Mouse (Mus musculus) embryonic fibroblast, embryonic 13.5 days (primary cell): ENCODE measurements at regions not wholly inside any gene's neighbourhood (a gene's known extent, or its start where the extent isn't known, plus 50 kb on each side); places are given as distances from the start of the nearest gene placed in this dataset.

Experiments
- H3K27ac ChIP-seq: 2 replicates; pipeline ENCODE4 v1.5.1; 2012; ENCODE audit warnings: low read length, control low read depth, inconsistent platforms; ENCODE audit not compliant: insufficient read depth
- H3K4me1 ChIP-seq: 2 replicates; pipeline ENCODE4 v1.6.1; 2011; ENCODE audit warnings: low read length; ENCODE audit not compliant: control insufficient read depth, insufficient read depth
- H3K4me3 ChIP-seq: 2 replicates; pipeline ENCODE4 v1.5.1; 2011; ENCODE audit warnings: mild to moderate bottlenecking, control low read depth, low read length; ENCODE audit not compliant: insufficient read depth
- CTCF ChIP-seq: IDR thresholded peaks from 2 replicates; pipeline ENCODE4 v1.5.1; 2011; ENCODE audit warnings: mild to moderate bottlenecking, control low read depth, low read length, moderate library complexity, borderline replicate concordance; ENCODE audit not compliant: insufficient read depth
- POLR2A ChIP-seq: IDR thresholded peaks from 2 replicates; pipeline ENCODE4 v1.6.1; 2011; ENCODE audit warnings: low read depth, mild to moderate bottlenecking, control low read depth, low read length, moderate library complexity

DNA sequence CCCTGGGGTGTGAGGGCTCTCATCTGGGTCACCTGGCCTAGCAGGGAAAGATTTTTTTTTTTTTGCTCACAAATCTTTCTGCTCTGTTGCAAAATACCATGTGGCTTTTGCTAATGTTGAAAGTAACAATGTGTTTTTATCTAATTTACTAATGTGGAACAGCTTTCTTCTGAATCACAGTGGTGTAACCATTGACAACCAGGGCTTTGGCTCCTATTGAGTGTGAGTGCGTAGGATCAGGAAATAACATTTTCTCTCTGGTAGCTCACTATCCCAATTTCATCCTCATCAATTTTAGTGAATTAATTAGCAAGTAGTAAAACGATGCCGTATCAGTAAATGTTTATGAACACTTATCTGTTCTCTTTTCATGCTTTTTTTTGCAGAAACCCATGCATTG, 163.9 kb upstream of the Pter start:
- H3K4me3 ChIP-seq, result no peak overlapping the region

DNA sequence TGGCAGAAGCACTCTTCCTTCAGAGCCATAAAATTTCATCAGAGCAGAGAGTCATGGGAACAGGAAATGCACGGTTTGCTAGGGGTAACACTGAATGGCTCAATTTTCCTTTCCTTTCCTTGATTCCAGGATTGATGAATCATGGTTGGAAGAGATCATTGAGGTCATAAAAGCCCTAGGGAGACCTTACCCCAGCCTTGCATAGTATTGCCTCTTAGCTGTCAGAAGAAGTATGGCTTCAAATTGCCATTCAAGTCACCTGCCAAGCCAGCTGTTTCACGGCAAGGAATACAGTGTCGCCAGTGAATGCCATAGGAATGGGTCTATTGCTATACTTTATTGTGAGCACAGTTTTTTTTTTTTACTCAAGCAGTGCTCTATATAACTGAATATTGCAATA, 162.4 kb upstream of the Pter start:
- H3K27ac ChIP-seq, result no peak overlapping the region
- no peak for TF ChIP-seq CTCF
- no peak for TF ChIP-seq POLR2A
- peaks cover 4% of the 10 kb centered on the region for H3K4me1 ChIP-seq
- H3K4me3 ChIP-seq, result no peak overlapping the region

More for the DNA sequence above, 163.9 kb upstream of the Pter start:
- no peak overlapping the region for H3K27ac ChIP-seq
- TF ChIP-seq POLR2A (no peak), CTCF (no peak)
- H3K4me1 ChIP-seq, result peaks cover 2% of the 10 kb centered on the region

DNA sequence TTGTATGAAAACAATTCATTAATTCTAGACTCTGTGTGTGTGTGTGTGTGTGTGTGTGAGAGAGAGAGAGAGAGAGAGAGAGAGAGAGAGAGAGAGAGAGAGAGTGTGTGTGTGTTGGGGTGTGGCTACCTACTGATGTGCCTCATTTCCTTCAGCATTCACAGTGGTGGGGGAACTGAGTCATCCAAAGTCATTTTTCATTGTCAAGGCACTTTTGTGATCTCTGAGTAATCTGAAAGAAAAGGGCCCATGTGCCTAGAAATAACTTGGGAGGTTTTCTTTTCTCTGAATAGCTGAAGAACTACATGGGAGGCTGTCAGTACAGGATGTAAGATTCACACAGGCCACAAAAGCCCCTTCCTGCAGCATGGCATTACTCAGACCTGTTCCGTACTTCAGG, 159.3 kb upstream of the Pter start:
- TF ChIP-seq CTCF, result no peak
- H3K4me3 ChIP-seq, result no peak overlapping the region
- H3K27ac ChIP-seq, result peak overlapping the region; percentile 91
- peaks cover 7% of the 10 kb centered on the region for H3K4me1 ChIP-seq

DNA sequence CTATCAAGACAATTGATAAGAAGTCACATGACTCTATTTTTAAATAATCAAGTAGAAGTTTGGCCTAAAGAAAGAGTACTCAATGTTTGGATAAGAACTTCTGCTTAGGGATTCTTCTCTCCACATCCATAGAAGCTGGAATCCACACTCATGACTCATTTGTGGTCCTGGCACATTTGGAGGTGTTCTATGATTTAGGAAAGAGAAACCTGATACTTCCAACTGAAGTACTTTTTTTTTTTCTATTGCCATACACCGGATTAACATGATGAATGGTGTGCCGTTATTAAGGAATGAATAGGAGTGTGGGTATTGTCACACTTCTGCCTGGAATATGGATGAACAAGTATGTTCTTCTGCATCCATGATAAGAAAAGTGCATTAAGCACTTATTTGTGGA, 158.5 kb upstream of the Pter start:
- Histone ChIP-seq H3K4me1 (peaks cover 7% of the 10 kb centered on the region), H3K4me3 (no peak overlapping the region), H3K27ac (peak overlapping the region; percentile 91)
- no peak for TF ChIP-seq CTCF
- TF ChIP-seq POLR2A, result no peak

DNA sequence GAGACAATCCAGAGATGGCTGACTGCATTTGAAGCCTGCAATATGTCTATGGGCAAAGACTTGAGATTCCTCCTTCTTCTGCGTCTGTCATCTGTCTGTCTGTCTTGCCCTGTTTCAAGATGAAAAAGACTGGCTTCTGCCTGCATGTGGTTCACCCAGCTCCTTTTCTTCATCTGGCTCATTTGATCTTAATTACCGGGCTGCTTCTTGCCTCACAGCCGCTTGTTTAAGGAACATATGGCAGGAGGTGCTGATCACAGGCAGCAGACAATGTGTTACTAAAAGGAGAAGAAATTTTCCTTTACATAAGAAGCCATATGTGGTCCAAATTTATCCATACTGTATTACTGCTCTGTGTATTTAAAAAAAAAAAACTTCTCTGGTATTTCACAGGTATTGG, 147.0 kb upstream of the Pter start:
- TF ChIP-seq CTCF (no peak), POLR2A (no peak)
- Histone ChIP-seq H3K4me3 (no peak overlapping the region), H3K27ac (no peak overlapping the region), H3K4me1 (no peaks in the 10 kb centered on the region)

DNA sequence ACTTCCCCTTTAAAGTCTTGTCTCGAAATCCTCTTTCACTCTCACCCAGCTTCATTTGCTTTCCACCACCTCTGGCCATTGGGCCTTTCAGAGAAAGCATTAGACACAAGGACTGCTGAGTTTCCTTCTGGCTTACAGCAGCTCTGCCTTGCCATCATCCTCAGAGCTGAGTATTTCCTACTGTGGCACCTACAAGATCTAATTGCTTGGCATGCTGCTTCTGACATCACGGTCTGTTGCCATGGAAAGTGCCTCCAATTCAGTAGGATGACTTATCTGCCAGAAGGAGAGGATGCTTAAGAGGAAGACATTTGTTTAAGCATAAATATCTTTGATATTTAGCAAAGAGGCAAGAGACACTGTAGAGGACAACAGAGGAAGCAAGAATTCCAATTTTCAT, 146.1 kb upstream of the Pter start:
- Histone ChIP-seq H3K4me3 (no peak overlapping the region), H3K27ac (no peak overlapping the region), H3K4me1 (no peaks in the 10 kb centered on the region)
- TF ChIP-seq CTCF (no peak), POLR2A (no peak)

DNA sequence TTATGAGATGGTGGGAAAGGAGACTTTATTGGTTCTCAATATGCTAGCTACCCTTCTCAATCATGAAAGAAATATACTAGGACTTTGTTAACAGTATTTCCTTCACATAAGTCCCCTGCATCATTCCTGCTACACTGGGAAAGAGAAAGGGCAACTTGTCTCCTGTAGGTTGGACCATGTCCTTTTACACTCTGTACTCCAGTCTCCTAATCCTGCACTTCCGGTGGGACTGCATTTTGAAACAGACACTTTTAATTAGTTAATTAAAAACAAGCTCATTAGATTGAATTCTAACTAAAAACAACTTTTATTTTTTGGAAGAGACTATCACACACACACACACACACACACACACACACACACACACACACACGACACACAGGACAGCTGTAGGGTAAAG, 131.2 kb upstream of the Pter start:
- Histone ChIP-seq H3K27ac (no peak overlapping the region), H3K4me1 (no peaks in the 10 kb centered on the region), H3K4me3 (no peak overlapping the region)
- TF ChIP-seq CTCF (no peak), POLR2A (no peak)

DNA sequence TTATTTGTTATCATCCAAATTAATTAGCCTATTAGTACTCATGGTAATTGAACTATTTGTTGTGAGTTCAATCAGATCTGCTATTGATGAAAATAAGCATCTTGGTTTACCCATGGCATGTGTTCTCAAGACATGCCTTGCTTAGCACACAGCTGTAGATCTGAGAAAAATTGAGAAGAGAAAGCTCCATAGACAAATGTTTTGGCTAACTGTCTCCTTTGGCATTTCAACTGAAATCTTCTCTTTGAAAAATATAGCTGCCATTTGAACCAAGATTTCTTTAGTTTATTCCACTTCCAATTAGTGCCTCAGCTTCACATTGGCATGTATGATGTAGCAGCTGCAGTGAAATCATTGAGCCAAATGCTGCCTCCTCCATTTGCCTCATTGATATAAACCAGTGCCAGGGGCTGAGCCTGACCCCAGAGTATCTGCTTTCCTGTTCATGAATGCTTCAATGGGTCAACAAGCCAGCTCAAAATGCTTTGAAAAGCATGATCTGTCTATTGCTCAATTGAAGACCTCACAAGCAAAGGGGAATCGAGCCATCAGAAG, 126.1 kb upstream of the Pter start:
- no peak overlapping the region for H3K4me3 ChIP-seq
- H3K4me1 ChIP-seq, result no peaks in the 10 kb centered on the region
- TF ChIP-seq POLR2A (no peak), CTCF (no peak)
- H3K27ac ChIP-seq, result no peak overlapping the region

DNA sequence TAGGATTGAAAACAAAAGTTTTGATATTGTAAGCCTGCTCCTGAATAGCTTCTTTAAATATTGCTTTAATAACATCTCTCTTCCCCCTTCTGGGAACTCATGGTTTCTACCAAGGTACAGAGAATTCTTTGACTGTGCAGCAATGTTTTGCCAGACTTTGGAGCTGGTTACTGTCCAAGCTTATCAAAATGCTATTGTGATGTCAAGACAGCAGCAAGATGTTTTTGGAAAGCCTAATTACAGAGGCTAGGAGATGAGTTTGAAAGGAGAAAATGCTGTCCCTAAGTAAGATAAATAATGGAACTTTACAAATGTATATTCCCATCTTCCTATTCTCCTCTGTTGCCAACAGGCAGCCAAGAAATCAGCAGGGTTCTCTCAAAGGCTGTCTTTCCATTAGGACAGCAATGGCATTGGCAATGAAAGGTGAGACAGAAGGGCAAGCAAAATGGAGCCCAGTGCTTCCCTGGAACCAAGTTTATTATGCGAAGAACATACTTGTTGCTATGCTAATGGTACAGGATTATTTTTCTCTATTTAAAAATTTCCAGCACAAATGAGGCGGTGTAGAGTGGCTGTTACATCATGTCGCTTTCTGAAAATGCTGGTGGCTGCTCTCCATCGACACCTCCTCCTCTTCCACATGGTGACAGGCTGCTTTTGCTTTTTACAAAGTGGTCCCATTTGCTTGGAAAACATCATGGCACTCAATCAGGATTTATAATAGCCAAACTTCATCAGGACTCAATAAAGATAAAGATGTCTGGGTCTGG, 124.5 kb upstream of the Pter start:
- Histone ChIP-seq H3K4me3 (no peak overlapping the region), H3K4me1 (no peaks in the 10 kb centered on the region), H3K27ac (no peak overlapping the region)
- TF ChIP-seq POLR2A (no peak), CTCF (no peak)

DNA sequence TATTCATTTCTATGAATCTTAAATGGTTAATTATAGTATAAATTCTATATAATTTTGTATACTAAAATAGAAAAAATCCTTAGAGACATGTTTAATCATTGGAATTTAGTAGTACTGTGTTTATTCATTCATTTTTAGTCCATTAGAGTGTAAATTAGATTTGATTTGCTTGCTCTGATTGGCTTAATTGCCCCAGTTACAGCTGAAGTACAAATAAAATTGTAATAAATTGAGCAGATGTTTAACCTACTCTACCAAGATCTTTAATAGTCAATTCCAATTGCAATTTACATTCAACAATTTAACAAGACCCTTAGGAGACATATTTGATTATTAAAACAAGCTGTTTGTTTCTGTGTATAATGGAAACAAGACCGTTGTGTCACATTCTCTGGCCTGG, 121.2 kb upstream of the Pter start:
- Histone ChIP-seq H3K4me3 (no peak overlapping the region), H3K4me1 (no peaks in the 10 kb centered on the region), H3K27ac (no peak overlapping the region)
- no peak for TF ChIP-seq CTCF
- TF ChIP-seq POLR2A, result no peak
